Mouse (Mus musculus) ES-Bruce4 (cell line): ENCODE measurements around the gene Wasf2. TPM values are rescaled to one million over a fixed set of nuclear protein-coding genes. Genes with fewer than 3 reads are reported as not detected.
A peak's percentile ranks its signal among the peaks of the same experiment; 100 is the strongest.

Experiments used
- H3K27ac ChIP-seq: 2 replicates; pipeline ENCODE4 v1.5.1; 2012; ENCODE audit warnings: low read length, inconsistent platforms; ENCODE audit not compliant: insufficient read depth
- H3K27me3 ChIP-seq: 2 replicates; pipeline ENCODE4 v1.6.1; 2012; ENCODE audit warnings: mild to moderate bottlenecking, low read length, inconsistent platforms; ENCODE audit not compliant: control insufficient read depth, poor library complexity, insufficient read depth, severe bottlenecking
- H3K36me3 ChIP-seq: 2 replicates; pipeline ENCODE4 v1.6.1; 2012; ENCODE audit warnings: inconsistent platforms, mild to moderate bottlenecking, low read length, moderate library complexity; ENCODE audit not compliant: control insufficient read depth, poor library complexity, insufficient read depth, severe bottlenecking
- H3K4me1 ChIP-seq: one replicate; pipeline ENCODE4 v1.8.1; 2011; ENCODE audit warnings: low read length; ENCODE audit not compliant: control insufficient read depth, insufficient read depth
- H3K4me3 ChIP-seq: 2 replicates; pipeline ENCODE4 v1.5.1; 2011; ENCODE audit warnings: low read depth, mild to moderate bottlenecking, low read length
- H3K9ac ChIP-seq: 2 replicates; pipeline ENCODE4 v1.6.1; 2012; ENCODE audit warnings: low read depth, mild to moderate bottlenecking, inconsistent platforms; ENCODE audit not compliant: poor library complexity, severe bottlenecking
- H3K9me3 ChIP-seq: replicated peaks from 2 replicates; pipeline ENCODE4 v1.6.1; 2012; ENCODE audit warnings: mild to moderate bottlenecking, low read length, inconsistent platforms; ENCODE audit not compliant: control insufficient read depth, poor library complexity, insufficient read depth, severe bottlenecking
- CTCF ChIP-seq: IDR thresholded peaks from one replicate; pipeline ENCODE4 v1.8.1; 2011; ENCODE audit warnings: low read depth, low read length
- EP300 ChIP-seq: IDR thresholded peaks from 2 replicates; pipeline ENCODE4 v1.6.1; 2011; ENCODE audit warnings: low read depth, low read length; ENCODE audit not compliant: insufficient read depth
- POLR2A ChIP-seq: IDR thresholded peaks from one replicate; pipeline ENCODE4 v1.8.1; 2011; ENCODE audit warnings: low read length; ENCODE audit not compliant: insufficient read depth
- polyA plus RNA-seq: library from polyadenylated mRNA; stranded (reverse); fragments of >200 nt; gene quantifications from 2 replicates; pipeline ENCODE4 v1.2.4, GENCODE M21; 2011; ENCODE audit warnings: low read depth; ENCODE audit not compliant: missing spikeins, insufficient read depth, insufficient read length

Wasf2 gene
- polyA plus RNA-seq, 1 experiment, result 103 TPM

DNA sequence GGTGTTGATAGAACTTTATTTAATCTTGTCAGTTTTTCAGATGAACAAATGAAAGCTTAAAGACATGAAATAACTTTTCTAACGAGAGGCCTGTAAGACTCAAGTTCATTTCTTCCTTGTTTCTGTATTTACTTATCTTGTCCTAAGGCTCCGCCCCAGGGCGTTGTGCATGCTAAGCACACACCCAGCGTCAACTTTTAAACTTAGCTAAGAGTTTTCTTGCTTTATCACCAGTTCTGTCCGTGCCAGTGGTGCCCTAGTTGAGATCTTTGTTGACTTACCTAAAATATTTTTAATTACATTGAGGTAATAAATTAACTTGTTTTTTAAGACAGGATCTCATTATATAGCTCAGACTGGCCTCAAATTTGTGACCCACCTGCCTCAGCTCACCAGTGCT, 48.0 kb downstream of the Wasf2 start:
- Histone ChIP-seq H3K4me1 (peaks cover 3% of the 10 kb centered on the region), H3K27ac (no peak overlapping the region), H3K36me3 (peaks cover 15% of the 10 kb centered on the region), H3K27me3 (no peaks in the 10 kb centered on the region), H3K4me3 (no peak overlapping the region), H3K9me3 (no peaks in the 10 kb centered on the region), H3K9ac (no peak overlapping the region)
- TF ChIP-seq POLR2A (no peak), CTCF (no peak), EP300 (no peak)

DNA sequence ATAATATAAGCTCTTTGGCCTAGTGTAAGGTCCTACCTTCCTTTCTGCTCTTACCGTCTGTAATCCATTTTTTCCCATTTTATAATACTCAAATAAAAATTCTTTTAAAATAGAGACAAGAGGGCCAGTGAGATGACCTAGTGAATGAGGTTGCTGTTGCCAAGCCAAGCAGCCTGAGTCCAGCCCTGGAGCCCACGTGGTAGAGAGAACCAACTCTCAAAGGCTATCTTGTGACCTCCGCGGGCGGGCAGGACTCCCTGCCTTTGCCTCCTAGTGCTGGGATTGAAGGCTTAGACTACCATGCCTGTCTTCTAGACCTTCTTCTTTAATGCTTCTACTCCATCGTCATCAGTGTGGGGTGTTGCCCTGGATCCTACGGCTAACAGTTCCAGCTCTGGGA, 49.0 kb downstream of the Wasf2 start:
- Histone ChIP-seq H3K9ac (no peak overlapping the region), H3K4me1 (peaks cover 6% of the 10 kb centered on the region), H3K36me3 (peaks cover 15% of the 10 kb centered on the region), H3K27me3 (no peaks in the 10 kb centered on the region), H3K9me3 (no peaks in the 10 kb centered on the region), H3K27ac (no peak overlapping the region), H3K4me3 (no peak overlapping the region)
- TF ChIP-seq POLR2A (no peak), EP300 (no peak), CTCF (no peak)

DNA sequence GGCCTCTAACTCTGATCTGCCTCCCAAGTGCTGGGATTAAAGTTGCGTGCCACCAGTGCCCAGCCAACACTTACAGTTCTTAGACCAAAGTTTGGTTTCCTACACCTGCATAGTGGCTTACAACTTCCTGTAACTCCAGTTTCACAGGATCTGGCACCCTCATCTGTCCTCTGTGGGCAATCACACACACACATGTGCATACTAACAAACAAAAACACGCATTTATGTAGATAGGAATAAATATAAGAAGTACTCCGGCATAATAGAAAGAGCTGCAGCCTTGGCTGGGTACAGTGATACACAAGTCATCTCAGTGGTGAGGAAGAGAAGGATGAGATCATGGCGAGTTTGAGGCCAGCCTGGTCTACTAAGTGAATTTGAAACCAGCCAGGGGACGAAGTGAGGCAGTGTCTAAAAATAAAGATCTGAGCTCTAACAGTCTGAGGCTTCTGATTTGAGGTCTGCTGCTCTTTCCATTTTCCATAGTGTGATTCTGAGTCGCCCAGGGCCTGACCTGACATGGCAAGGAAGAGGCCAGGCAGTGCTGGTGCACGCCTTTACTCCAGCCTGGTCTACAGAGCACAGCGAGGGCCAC, 52.2 kb downstream of the Wasf2 start:
- H3K27ac ChIP-seq, result peak overlapping the region; percentile 42

DNA sequence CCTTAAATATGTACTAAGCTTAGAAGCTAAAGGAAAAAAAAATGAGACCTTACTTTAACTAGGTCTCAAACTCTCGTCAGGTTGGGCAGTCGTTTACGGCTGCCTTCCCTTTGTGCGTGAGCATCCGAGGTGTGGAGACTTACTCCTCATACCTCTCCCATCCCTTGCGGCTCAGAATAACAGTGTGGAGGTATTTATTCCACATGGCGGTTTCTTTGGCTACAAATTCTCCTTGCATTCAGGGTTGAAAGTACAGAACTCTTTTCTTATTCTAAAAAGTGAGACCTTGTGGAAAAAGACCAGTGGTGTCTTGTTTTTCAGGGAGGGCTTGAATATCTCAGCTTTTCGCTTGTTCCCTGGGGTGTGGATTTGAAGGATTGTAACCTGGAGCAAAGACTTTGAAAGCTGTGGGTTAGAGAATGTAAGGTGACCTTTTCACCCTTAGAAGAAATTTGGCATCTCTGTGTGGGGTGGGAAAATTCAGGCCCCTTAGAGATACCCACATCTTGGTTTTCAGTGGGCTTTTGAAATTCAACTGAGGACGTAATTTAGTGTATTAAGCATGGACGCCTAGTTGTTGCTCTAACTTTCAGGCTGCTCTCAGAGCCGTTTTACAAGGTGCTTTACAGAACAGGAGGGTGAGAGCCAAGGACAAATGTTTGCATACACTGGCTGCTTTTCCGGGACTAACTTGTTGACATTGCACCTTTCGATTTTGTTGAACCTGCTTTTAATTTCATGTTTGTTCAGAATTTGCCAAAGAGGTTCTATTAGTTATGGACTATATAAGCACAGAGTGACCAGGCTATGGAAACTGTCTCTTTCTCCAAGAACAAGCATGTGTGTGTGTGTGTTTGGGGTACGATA, 54.0 kb downstream of the Wasf2 start:
- Histone ChIP-seq H3K4me3 (no peak overlapping the region), H3K27me3 (no peaks in the 10 kb centered on the region), H3K9me3 (no peaks in the 10 kb centered on the region), H3K4me1 (peaks cover 3% of the 10 kb centered on the region), H3K27ac (peak overlapping the region; percentile 45), H3K9ac (no peak overlapping the region), H3K36me3 (peaks cover 43% of the 10 kb centered on the region)
- no peak for TF ChIP-seq CTCF
- no peak for TF ChIP-seq EP300
- no peak for TF ChIP-seq POLR2A

More for the DNA sequence above, 52.2 kb downstream of the Wasf2 start:
- Histone ChIP-seq H3K27me3 (no peaks in the 10 kb centered on the region), H3K9me3 (no peaks in the 10 kb centered on the region), H3K36me3 (peaks cover 35% of the 10 kb centered on the region), H3K4me3 (no peak overlapping the region), H3K4me1 (peaks cover 3% of the 10 kb centered on the region), H3K9ac (no peak overlapping the region)
- TF ChIP-seq EP300 (no peak), POLR2A (no peak), CTCF (no peak)

DNA sequence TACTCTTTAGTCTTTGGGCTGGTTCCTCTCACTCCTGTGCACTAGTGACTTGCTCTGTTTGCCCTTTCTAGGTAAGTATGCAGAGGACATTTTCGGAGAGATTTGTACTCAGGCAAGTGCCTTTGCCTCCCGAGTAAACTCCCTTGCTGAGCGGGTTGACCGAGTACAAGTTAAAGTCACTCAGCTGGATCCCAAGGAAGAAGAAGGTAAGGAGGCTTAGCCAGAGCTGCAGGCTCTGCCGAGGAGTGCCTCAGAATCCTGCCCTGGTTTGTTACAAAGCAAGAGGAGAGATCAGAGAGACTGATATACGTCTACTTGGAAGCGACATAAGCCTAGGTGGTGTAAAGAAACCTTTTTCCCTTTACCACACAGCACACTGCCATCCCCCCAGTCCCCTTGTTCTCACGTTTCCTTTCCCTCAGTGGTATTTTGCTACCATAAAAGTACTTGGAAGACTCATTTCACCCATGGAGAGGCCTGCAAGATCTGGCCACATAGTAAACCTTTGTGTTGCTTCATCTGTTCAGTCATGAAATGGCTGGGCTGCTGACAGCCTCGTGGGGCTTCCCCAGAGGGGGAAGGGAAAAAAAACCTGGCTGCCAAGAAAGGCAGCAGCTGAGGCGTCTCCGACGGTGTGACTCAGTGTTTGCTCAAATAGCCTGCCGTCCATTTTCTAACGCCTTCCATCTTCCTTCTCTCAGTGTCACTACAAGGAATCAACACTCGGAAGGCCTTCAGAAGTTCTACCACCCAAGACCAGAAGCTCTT, 54.8 kb downstream of the Wasf2 start:
- Histone ChIP-seq H3K36me3 (peaks cover 45% of the 10 kb centered on the region), H3K27ac (peak overlapping the region; percentile 45), H3K4me1 (peaks cover 3% of the 10 kb centered on the region), H3K4me3 (no peak overlapping the region), H3K9ac (no peak overlapping the region), H3K27me3 (no peaks in the 10 kb centered on the region), H3K9me3 (no peaks in the 10 kb centered on the region)
- TF ChIP-seq CTCF, result no peak
- no peak for TF ChIP-seq EP300
- no peak for TF ChIP-seq POLR2A

DNA sequence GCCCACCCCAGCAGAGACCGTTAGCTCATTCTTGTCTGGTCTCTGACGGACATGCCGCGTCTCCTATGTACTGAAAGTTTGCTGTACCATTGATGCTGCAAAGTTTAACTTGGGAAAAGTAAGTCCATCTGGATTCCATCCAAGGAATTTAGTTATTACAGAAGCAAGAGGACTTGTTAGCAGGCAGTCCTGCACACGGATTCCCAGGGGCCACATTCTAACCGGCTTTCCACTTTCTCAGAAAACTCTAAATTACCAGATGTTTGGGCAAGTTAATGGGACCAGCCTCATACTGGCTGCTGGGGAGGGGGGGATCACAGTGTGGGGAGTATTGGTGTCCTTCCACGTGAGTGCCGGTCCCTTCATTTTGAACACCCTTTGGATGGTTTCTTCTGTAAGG, 55.6 kb downstream of the Wasf2 start:
- Histone ChIP-seq H3K4me3 (no peak overlapping the region), H3K27me3 (no peaks in the 10 kb centered on the region), H3K9ac (no peak overlapping the region), H3K4me1 (peaks cover 3% of the 10 kb centered on the region), H3K9me3 (no peaks in the 10 kb centered on the region), H3K36me3 (peaks cover 53% of the 10 kb centered on the region), H3K27ac (no peak overlapping the region)
- TF ChIP-seq POLR2A (no peak), CTCF (no peak), EP300 (no peak)
